Mouse (Mus musculus) stomach, embryonic 14.5 days (tissue): ENCODE measurements around the gene Ahctf1. TPM values are rescaled to one million over a fixed set of nuclear protein-coding genes. Genes with fewer than 3 reads are reported as not detected.

Experiments
- ATAC-seq: fragments of 200-750 bp; cut with Nextera tagmentation; 2 replicates; pipeline ENCODE4 v1.8.0; 2017; ENCODE audit warnings: low read depth, moderate TSS enrichment; ENCODE audit not compliant: insufficient number of reproducible peaks, insufficient read depth, low FRiP score
- H3K27ac ChIP-seq: fragments of 300-500 bp; sonication (generic); 2 replicates; pipeline ENCODE4 v1.5.1; 2014; ENCODE audit warnings: mild to moderate bottlenecking, low read length, moderate library complexity, mixed read lengths
- H3K27me3 ChIP-seq: fragments of 300-500 bp; sonication (generic); 2 replicates; pipeline ENCODE4 v1.6.1; 2014; ENCODE audit warnings: low read length, control low read depth, mixed read lengths; ENCODE audit not compliant: control insufficient read depth, insufficient read depth
- H3K36me3 ChIP-seq: fragments of 300-500 bp; sonication (generic); 2 replicates; pipeline ENCODE4 v1.6.1; 2014; ENCODE audit warnings: mild to moderate bottlenecking, control low read depth, low read length, moderate library complexity, mixed read lengths; ENCODE audit not compliant: control insufficient read depth, insufficient read depth
- H3K4me1 ChIP-seq: fragments of 300-500 bp; sonication (generic); 2 replicates; pipeline ENCODE4 v1.6.1; 2014; ENCODE audit warnings: low read length, control low read depth, mixed read lengths; ENCODE audit not compliant: control insufficient read depth, insufficient read depth
- H3K4me2 ChIP-seq: fragments of 300-500 bp; sonication (generic); replicated peaks from 2 replicates; pipeline ENCODE4 v1.6.1; 2014; ENCODE audit warnings: low read depth, low read length, control low read depth
- H3K4me3 ChIP-seq: fragments of 300-500 bp; sonication (generic); 2 replicates; pipeline ENCODE4 v1.5.1; 2014; ENCODE audit warnings: low read depth, low read length, control low read depth
- H3K9ac ChIP-seq: fragments of 300-500 bp; sonication (generic); replicated peaks from 2 replicates; pipeline ENCODE4 v1.6.1; 2014; ENCODE audit warnings: low read depth, mild to moderate bottlenecking, control low read depth, low read length, moderate library complexity, mixed read lengths
- H3K9me3 ChIP-seq: fragments of 300-500 bp; sonication (generic); 2 replicates; pipeline ENCODE4 v1.6.1; 2016; ENCODE audit warnings: low read depth, low read length, control low read depth; ENCODE audit not compliant: control insufficient read depth
- WGBS: fragments of 180-500 bp; shearing (Covaris S2); extraction: QIAGEN DNeasy Blood & Tissue Kit; methylation state at CpG from one replicate; pipeline ENCODE4 v1.1.7; 2014; 5-methylcytosine and 5-hydroxymethylcytosine counted together
- polyA plus RNA-seq: library from polyadenylated mRNA; unstranded; fragments of >200 nt; fragmentation: Nextera tagmentation; extraction: Ambion mirVana; gene quantifications from 2 replicates; pipeline ENCODE4 v1.2.1, GENCODE M21; 2014

Gene Ahctf1
- 35.6 and 38.8 TPM in 2 replicates for polyA plus RNA-seq

DNA sequence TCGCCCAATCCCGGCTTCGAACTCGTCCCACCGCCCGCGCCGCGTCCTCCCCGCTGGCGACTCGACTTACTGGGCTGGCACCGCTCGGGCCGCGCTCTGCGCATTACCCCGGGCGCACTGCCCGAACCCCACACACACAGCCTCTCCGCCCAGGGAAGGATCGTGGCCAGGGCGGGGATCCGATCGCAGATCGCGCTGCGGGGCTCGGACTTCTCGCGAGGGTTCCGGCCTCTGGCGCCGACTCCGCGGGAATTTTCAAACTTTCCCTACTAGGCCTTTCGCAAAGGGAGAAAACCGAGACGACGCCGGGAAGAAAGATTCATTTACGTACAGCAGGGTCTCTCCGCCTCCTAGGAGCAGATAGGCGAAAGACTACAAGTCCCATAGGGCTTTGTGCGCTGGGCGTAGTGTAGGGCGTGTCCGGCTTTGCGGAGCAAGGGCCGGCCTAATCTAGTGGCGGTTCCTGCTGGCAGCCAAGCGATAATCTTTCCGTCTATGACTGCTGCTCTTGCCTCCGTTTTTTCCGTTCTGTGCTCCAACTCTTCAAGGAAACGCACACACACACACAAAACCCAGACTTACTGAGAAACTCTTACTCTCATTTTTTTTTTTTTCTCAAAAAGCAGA lies at the start of gene Ahctf1:
Gene Ahctf1 (minus strand): TSS at position 168 of the 627 bp plus-strand sequence.
- H3K36me3 ChIP-seq = 0 out of 2 replicates have a peak, but pooled peaks cover 7% of the 10 kb centered on the region
- H3K27me3 ChIP-seq = no peaks in the 10 kb centered on the region
- peak within 1 kb of the TSS; percentile 99 for H3K27ac ChIP-seq
- under 1% methylated on average over 56 of the region's 56 CpGs for WGBS
- peaks cover 12% of the 10 kb centered on the region; the same call in 1 of the 2 replicates for H3K4me1 ChIP-seq
- H3K4me3 ChIP-seq = peak within 1 kb of the TSS; percentile 95
- peak within 1 kb of the TSS; percentile 98 for H3K9ac ChIP-seq
- peak within 1 kb of the TSS; percentile 70 for H3K4me2 ChIP-seq
- peak; percentile 98 for ATAC-seq
- no peaks in the 10 kb centered on the region for H3K9me3 ChIP-seq

DNA sequence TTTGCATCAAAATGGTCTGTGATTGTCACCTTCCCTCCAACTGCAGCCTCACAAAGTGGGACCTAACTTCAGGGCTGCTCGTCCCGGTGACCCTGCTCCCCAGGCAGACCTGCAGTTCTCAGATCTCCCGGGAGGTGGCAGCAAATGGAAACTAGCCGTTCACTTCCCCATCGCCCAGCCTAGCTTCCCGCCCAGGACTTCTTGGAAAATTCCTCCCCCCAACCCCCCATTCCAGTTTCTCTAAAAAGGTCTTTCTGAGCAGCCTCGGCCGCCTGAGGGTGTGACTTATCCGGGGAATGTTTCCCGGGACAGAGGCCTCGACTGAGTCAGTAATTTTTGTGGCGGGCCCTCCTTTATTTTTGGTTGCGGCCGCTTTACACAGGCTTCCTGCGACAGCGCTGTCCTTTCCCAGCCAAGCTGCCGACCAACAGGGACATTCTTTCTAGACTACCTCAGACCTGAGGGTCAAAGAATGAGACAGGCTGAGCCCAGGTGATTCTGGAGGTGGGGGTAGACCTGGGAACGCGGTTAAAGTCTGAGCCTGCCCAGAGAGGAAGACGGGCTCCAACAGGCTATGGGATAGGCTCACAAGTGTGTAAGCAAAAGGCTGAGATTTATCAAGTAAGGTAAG lies 44.4 kb upstream of the Ahctf1 start:
- WGBS = 3% methylated on average over 20 of the region's 20 CpGs
- peak overlapping the region; percentile 59 for H3K4me2 ChIP-seq
- H3K9ac ChIP-seq = peak overlapping the region; percentile 34; the same call in 1 of the 2 replicates
- H3K27me3 ChIP-seq = no peaks in the 10 kb centered on the region
- H3K4me3 ChIP-seq = peak overlapping the region; percentile 34
- no peaks in the 10 kb centered on the region for H3K36me3 ChIP-seq
- no peaks in the 10 kb centered on the region for H3K4me1 ChIP-seq
- no peaks in the 10 kb centered on the region for H3K9me3 ChIP-seq
- peak; percentile 68 for ATAC-seq
- H3K27ac ChIP-seq = peak overlapping the region; percentile 39; the same call in 1 of the 2 replicates

DNA sequence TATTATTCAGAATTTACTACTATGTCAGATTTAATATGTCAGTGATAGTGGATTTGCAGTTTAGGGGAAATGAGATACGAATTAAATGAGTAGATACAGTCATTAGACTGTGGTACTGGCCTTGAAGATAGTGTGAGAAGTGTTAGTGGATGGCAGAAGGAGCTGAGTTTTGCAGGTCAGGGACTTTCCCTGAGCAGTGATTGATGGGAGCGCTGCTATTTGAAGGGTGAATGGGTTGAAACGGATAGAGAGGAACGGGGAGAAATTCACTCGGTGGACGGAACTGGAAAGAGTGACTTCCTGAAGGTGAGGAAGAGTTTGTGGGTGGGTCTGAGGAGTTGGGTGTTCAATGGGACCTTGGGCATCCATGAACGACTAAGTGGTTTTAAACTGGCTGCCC lies 43.7 kb upstream of the Ahctf1 start:
- ATAC-seq = no peak
- H3K36me3 ChIP-seq = no peaks in the 10 kb centered on the region
- H3K4me2 ChIP-seq = peak overlapping the region; percentile 59
- H3K9me3 ChIP-seq = no peaks in the 10 kb centered on the region
- H3K27ac ChIP-seq = no peak overlapping the region
- no peak overlapping the region for H3K9ac ChIP-seq
- no peaks in the 10 kb centered on the region for H3K27me3 ChIP-seq
- no peaks in the 10 kb centered on the region for H3K4me1 ChIP-seq
- no peak overlapping the region for H3K4me3 ChIP-seq
- WGBS = 40% methylated on average over 7 of the region's 7 CpGs

DNA sequence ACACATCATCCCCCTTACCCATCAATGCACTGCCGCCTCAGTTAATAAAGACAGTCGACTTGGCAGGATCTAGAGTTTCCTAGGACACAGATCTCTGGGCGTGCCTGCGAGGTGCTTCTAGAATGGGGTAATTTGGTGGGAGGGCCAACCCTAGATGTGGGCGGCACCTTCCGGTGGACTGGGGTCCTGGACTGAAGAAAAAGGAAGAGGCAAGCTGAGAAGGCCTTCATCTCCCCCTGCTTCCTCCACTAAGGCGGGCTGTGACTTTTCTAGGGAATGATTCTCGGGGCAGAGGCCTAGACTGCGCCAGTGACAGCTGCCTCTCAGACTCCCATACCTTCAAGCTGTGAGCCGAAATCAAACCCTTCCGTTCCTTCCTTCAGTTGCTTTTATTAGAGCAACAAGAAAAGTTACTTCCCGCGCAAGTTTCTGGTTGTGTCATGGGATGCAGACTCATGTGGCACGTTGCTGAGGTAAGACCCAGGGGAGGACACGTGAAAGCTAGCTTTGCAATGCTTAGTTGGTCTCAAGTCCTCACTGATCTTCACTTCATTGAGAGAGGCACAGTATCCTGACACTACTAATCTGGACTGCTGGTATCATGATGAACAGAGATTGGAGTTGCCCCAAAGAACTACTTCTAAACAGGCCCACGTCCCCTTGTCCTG lies 42.5 kb upstream of the Ahctf1 start:
- H3K27ac ChIP-seq = no peak overlapping the region
- H3K4me3 ChIP-seq = no peak overlapping the region
- no peaks in the 10 kb centered on the region for H3K4me1 ChIP-seq
- WGBS = 82% methylated on average over 16 of the region's 16 CpGs
- no peaks in the 10 kb centered on the region for H3K9me3 ChIP-seq
- ATAC-seq = no peak
- no peak overlapping the region for H3K4me2 ChIP-seq
- no peaks in the 10 kb centered on the region for H3K36me3 ChIP-seq
- no peak overlapping the region for H3K9ac ChIP-seq
- H3K27me3 ChIP-seq = no peaks in the 10 kb centered on the region

DNA sequence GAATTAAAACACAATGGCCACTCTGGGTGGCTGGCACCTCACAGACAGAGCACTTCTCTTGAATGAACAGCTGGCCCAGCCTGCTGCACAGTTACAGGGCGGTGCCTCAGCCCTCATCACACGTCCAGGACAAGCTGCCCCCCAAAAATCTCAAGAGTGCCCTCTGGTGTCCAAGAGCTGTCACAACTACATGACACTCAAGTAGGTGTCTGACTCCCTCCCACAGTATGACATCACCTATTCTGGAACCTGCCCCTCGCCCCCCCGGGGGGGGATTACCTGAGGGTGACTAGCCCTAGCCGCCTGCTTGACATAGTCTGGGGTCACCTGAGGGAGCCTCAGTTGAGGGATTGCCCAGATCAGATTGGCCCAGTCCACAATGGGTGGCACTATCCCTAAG lies 41.4 kb upstream of the Ahctf1 start:
- no peaks in the 10 kb centered on the region for H3K27me3 ChIP-seq
- no peak overlapping the region for H3K4me3 ChIP-seq
- 16% methylated on average over 5 of the region's 5 CpGs for WGBS
- no peaks in the 10 kb centered on the region for H3K9me3 ChIP-seq
- no peaks in the 10 kb centered on the region for H3K36me3 ChIP-seq
- no peak overlapping the region for H3K4me2 ChIP-seq
- H3K9ac ChIP-seq = no peak overlapping the region
- H3K27ac ChIP-seq = no peak overlapping the region
- no peak for ATAC-seq
- no peaks in the 10 kb centered on the region for H3K4me1 ChIP-seq

DNA sequence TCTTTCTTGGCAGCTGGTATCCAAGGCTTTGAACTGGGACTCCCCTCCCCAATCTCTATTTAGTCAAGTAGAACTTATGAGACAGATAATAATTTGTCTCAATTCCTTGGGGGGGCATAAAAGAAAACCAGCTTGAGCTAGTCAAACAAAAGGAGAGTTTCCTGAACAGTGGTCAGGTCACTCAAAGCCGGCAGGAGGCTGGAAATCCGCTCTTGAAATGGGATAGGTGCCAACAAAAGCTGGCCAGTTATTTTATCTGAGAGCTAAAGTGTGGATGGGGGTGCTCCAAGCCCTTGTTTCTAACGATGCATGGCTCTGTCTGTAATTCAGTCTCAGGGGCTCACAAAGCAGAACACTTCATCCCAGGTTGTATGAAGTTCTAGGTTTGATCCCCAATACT lies 40.5 kb upstream of the Ahctf1 start:
- H3K9me3 ChIP-seq = no peaks in the 10 kb centered on the region
- H3K36me3 ChIP-seq = no peaks in the 10 kb centered on the region
- 28% methylated on average over 3 of the region's 3 CpGs for WGBS
- no peak overlapping the region for H3K4me3 ChIP-seq
- H3K4me2 ChIP-seq = no peak overlapping the region
- no peak overlapping the region for H3K9ac ChIP-seq
- no peak overlapping the region for H3K27ac ChIP-seq
- no peaks in the 10 kb centered on the region for H3K27me3 ChIP-seq
- no peaks in the 10 kb centered on the region for H3K4me1 ChIP-seq
- ATAC-seq = no peak

DNA sequence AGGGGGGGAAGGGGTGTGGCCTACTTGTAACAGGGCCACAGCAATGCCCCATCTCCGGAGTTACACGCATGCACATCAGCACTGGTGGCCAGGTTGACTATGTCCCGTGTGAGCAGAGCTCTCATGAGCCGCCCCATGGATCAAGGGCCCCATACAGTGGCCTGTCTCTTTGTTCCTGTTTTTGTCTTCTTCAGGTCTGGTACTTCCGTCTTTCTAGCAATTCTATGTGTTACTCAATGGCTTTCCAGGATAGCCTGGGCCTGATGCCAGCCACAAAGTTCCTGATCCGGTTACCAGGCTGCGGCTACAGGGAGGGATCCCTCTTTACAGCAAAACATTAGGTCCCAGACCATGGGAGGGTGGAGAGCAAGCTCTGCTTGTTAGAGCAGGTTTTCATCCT lies 39.1 kb upstream of the Ahctf1 start:
- Histone ChIP-seq H3K4me2 (no peak overlapping the region), H3K9me3 (no peaks in the 10 kb centered on the region), H3K36me3 (no peaks in the 10 kb centered on the region), H3K27ac (no peak overlapping the region), H3K27me3 (no peaks in the 10 kb centered on the region), H3K4me1 (no peaks in the 10 kb centered on the region), H3K9ac (no peak overlapping the region), H3K4me3 (no peak overlapping the region)
- ATAC-seq = no peak
- WGBS = 81% methylated on average over 7 of the region's 7 CpGs

DNA sequence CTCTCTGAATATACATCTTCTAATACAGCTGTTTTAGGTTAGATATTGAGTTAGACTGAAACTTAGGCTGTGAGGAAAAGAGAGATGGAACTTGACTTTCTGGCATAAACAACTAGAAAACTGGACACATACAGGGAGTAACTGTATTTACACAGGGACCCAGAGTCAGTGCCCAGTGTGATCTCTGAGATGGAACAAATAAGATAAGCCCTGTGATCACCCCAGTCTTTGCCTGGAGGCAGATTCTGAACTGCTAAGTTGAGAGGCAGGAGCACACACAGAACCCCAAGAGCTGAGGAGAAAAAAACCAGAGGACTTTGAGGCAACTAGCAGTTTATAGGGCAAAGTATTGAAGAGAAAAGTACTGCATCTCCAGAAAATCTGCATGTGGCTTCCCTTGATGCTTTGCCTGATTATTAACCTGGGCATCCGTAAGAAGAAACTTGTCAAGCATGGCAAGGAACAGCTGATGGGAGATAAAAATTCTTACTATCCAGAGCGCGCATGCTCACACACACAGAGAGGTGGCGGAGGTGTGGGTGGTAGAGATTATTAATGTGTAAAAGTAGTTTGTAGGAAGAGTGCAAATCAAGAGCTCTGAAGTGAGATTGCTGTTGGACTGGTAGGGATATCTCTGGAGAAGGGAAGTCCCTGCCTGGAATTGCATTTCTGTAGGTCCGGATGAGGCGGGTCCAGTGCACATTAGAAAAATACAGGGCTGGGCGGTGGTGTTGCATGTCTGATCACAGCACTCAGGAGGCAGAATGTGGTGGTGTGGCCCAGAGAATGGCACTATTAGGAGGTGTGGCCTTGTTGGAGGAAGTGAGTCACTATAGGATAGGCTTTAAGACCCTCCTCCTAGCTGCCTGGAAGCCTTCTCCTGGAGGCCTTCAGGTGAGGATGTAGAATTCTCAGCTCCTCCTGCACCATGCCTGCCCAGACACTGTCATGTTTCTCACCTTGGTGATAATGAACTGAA lies 33.2 kb upstream of the Ahctf1 start:
- Histone ChIP-seq H3K36me3 (no peaks in the 10 kb centered on the region), H3K4me2 (no peak overlapping the region), H3K9me3 (no peaks in the 10 kb centered on the region), H3K4me3 (no peak overlapping the region), H3K4me1 (no peaks in the 10 kb centered on the region), H3K9ac (no peak overlapping the region), H3K27me3 (no peaks in the 10 kb centered on the region), H3K27ac (no peak overlapping the region)
- 82% methylated on average over 7 of the region's 7 CpGs for WGBS
- ATAC-seq = no peak
